Mouse (Mus musculus) monocyte, adult 2 months (primary cell): ENCODE results near the gene Adamts14.

ENCODE experiments used
- DNase-seq, 2 experiments: peaks; one replicate each; pipeline ENCODE4 v3.0.0; 2022; ENCODE audit warnings: low spot score in 2 of 2, low read depth in 1 of 2

The Adamts14 gene

DNA sequence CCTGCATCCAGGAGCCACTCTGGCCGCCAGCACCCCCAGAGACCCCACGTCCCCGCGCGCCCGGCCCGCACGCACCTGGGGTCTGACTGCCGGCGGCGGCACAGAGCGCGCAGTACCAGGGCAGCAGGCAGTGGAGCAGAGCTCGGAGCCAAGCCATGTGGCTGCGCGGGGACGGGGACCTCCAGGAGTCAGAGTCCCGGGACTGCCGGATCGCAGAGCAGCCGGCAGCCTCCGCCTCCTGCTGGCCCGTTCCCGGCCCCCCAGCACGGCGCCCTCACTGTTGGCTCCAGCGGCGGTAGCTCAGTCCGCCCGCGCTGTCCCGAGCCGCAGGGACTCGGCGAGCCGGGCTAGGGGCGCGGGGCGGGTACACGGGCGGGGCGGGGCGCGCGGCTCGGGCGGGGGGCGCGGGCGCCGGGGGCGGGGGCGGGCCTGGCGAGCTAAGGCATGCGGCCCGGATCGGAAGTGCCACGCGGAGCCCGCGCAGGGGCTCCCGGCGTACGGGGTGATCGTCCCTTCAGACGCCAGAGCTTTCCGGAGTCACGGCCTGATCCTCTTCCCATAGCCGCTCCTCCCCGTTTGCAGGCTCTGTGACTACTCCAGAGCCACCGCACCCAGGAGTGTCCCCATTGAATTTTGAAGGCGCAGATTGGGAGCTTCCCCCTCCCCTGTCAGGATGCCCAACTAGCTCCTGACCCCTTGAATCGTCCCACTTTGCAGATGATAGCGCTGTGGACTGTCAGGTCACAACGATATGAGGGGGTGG, at the start of gene Adamts14:
TSS of gene Adamts14 (minus strand) at position 358 of the 763 bp plus-strand sequence.
- no peak for DNase-seq

DNA sequence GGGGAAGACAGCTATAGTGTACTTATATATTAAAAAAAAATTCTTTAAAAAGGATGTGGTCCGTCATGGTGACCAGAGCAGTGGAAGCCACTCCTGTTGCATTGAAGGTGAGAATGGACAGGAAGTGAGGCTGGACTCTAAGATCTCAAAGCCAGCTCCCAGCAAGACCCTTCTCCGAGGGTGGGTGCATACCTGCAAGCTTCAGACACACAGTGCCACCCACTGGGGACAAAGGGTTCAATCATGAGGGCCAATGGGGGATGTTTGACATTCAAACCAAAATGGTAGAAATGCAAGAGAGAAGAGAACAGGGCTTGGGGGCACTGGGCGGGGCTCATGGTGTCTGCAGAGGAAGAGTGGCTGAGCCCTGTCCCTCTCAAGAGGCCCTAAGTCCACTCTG, 45.3 kb upstream of the Adamts14 start:
- DNase-seq = no peak

DNA sequence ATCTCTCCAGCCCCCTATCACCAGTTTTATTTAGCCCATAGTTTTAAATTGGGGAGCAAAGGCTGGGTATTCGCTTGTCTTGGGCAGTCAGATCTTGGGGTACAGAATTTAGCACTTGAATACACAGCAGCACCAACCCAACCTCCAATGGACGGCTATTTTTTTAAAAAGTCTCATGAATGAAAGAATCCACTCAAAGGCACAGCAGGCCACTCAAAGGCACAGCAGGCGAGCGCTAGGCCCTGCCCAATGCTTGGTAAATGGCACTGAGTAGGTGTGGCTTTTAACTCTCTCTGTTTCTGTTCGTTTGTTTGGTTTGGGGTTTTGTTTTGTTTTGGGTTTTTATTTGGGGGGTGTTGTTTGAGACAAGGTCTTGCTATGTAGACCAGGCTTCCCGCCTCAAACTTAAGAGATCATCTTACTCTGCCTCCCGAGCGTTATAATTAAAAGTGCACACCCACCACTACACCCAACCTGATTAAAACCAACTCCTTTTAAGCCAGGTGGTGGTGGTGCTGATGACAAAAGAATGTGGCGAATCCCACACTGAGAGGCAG, 42.2 kb upstream of the Adamts14 start:
- no peak for DNase-seq

DNA sequence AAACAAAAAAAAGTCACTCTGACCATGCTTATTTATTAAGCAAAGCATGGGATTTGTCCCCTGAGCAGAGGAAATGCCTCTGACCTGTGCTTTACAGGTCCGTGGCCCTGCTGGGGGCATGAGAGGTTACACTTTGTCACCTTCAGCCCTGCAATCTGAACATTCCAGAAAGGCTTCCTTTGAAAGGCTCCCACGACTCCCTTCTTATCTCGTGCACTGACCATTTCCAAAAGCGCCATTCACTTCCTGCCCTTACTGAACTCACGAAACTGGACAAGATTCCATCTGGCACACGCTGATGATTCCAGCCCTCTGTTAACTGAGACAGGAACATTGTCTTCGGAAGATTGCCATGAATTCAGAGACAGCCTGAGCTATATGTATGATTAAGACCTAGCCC, 40.5 kb upstream of the Adamts14 start:
- DNase-seq = no peak

DNA sequence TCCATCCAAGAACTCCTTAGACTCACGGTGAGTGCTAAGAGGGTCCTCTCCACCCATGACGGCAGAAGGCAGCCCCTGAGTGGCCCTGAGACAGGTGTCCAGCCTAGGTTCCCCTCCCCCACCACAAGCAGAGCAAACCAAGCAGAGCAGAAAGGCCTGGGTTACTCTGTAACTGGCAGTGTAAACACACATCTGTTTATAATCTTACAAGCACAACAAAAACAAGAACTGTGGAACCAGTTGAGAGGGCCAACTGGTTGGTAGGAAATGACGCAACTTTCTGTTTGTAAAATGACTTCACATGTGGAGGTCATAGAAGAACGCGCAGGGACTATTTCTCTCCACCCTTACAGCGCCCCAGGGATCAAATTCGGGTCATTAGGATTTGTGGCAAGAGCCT, 39.5 kb upstream of the Adamts14 start:
- DNase-seq = no peak

DNA sequence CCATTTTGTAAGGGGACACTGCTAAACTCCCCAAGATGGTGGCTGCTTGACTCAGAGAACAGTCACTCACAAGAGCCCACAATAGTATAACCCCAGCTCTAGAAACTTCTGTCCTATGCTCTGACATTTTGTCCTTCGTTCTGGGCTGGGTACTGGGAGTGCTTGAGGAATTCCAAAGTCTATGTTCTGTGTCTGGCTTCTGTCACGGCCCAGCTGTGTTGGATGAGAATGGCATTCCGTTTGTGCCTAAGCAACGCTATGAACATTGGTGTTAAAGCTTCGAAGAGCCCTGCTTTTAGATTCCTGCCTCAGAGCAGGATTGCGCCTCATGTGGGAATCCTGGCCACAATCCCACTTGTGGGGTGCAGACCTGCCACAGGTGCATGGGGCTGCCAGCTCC, 38.9 kb upstream of the Adamts14 start:
- DNase-seq = no peak

DNA sequence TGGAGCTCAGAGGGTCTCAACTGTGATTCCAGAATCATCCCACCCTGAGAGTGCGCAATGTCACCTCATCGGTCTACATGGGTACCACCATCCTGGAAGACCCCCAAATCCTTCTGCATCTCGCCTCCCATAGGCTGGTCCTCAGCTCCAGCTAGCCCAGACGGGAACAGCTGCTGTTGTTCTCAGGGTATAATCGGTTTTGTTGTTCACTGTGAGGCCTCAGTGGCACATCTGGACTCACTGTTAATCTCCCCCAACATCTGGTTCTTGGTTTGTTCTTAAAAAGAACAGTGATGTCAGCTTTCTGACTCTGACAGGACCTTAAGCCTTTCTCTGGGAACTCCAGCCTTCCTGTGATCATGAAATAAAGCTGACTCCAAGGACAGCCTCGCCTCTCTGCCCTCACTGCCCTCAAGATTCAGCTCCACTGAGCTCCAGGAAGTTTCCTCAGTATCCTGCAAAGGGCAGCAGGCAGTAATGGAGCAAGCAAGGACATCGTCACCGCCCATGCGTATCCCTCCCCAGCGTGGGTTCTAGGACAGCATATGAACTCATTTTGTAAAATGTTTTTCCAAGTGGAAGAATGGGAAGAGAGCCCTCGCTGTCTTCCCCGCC, 35.6 kb upstream of the Adamts14 start:
- DNase-seq = no peak

DNA sequence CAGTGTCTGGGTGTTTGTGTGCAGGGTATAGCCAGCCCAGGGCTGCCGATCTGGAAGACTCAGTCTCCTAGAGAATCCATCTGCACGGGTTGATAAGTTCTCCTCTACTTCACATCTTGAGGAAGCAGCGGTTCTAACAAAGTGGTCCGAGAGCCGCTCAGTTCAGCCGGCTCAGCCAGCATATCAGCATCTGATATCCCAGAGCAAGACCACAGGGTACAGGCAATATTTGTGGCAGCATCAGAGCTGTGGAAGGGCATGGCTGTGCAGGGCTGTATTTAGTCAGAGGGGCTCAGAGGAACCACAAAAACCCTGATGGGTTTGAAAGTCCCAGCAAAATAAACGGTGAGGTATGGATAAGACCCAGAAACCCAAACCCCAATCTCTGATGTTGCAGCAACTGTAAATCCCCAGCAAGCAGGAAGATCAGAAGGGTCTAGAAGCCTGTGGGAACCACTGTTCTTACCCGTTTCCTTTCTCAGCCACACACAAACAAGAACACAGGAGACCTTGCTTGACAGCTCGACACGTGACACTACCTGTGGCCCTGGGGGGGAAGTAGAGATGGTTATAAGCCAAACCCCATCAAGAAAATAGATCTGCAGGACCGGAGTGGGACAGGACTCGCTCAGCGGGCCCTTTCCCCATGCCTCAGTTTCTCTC, 32.8 kb upstream of the Adamts14 start:
- no peak for DNase-seq

DNA sequence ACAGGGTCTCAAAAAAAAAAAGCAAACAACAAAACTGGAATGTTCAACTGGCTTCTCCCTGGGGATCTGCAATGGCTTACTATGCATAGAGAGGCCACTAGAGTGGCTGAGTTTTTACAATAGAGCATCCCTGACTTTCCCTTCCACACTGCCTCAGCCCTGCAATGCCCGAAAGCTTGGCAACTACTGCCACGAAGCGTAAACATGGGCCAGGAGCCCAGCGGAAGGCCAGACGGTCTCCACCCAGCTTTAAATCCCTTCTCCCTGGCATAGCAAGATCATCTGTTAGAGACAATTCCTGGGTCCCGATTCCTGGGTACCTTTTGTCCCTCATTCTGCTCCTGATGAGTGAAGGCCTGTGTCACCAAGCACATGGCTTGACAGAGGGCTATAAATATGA, 30.8 kb upstream of the Adamts14 start:
- DNase-seq = no peak

DNA sequence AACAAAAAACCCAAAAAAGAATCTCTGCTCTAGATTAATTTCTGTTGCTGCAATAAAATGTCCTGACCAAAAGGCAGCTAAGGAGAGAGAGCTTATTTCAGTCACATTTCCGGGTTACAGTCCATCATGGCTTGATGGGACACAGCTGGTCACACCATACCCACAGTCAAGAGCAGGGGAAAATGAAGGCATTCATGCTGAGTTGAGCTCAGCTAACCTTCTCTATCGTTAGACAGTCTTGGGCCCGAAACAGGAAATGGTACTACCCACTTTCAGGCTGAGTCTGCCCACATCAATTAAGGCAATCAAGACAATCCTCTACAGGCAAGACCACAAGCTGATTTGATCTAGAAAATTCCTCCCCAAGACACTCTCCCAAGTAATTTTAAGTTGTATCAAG, 27.8 kb upstream of the Adamts14 start:
- DNase-seq = no peak

DNA sequence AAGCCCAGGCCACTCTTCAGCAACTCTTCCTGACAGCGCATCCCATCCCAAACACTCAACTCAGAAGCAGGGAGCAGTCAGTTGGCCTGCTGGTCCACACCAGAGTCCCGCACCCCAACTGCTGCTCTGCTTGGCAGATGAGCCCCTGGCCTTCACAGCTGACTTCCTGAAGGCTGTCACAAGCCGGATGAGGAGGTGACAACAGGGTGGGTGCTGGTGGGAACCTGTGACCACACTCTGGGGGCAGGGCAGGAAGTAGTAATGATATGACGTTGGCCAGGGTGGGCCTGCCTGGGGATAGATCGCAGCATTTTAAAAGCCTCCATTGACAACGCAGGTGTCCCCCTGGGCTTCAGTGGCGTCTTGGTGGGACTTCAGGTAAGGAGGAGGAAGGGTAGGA, 24.2 kb upstream of the Adamts14 start, which contains the start of gene Prf1:
TSS of gene Prf1 (plus strand) at position 357 of the 400 bp plus-strand sequence.
- DNase-seq = no peak

DNA sequence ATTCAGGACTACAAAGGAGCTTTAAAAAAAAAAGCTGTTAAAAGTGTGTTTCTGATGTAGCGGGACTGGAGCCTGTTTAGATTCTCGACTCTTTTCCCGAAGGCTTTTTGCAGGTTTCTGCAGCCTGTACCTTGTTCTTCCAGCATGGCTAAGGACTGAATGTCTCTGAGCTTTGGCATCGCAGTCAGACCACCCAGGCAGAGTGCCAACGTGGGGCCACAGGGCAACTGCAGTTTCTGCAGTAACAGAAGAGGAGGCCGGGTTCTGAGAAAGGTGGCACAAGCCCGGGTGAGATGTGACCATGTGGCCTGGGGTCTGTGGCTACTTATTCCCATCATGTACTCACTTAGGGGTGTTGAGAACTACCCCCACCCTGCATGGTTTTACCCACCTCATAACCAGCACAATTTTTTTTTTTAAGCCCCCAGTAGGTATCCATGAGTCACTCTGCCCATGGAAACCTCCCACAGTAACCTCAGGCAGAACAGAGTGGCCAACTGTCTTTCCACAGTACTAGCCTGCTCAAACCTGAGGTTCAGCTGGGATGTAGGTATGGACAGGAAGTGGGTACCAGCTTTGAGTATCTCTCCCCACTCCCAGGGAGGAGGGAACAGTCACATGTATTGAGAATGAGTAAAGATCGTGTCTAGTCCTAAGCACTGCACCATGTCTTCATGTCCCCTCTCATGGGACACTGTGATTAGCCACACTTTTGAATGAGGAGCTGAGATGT, 23.6 kb upstream of the Adamts14 start:
- no peak for DNase-seq

DNA sequence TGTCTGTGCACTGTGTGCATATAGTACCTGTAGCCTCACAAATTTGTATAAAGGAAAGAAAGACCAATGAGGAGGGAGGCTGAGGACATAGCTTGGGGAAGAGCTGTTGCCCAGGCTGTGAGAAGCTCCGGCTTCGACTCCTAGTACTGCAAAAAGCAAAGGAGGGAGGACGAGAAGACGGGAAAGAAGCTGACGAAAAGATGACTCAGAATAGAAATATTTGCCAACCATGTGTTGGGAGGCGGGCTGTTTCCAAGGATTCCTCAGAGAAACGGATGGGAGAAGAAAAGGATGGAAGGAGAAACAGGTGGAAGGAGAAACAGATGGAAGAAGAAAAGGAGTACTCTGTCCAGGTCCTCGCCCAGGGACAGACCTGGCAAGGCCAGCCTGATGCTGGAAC, 21.0 kb upstream of the Adamts14 start:
- DNase-seq = no peak

DNA sequence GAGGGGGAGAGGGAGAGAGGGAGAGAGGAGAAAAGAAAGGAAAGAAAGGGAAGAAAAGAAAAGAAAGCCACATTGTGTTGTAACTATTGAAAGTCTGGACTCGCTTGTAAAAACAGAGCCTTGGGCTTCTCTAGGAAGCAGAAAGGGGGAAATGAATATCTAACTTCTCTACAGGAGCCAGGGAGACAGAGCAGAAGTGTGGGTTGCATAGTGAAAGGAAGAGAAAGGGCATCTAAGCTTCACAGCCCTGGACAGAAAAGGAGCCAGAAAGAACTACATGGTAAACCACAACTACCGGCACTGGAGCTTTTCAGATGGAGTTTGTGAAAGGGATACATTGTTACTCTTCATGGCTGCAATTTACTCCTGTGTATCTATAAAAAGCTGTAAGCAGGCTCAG, 17.2 kb upstream of the Adamts14 start:
- DNase-seq = no peak

DNA sequence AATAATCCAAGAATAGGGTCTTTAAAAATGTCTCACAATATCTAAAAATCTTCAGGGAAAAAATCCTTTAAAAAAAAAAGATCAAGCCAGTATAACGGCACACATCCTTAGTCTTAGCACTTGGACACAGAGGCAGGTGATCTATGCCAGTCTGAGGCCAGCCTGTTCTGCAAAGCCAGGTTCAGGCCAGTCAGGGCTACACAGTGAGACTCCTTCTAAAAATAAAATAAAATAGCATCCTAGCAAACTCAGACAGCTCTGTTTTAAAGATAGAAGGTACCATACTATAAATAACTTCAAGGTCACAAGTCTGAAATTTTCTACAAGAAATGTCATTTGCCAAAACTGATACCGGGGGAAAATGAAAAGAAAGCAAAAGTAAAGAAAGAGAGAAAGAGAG, 16.8 kb upstream of the Adamts14 start:
- no peak for DNase-seq

DNA sequence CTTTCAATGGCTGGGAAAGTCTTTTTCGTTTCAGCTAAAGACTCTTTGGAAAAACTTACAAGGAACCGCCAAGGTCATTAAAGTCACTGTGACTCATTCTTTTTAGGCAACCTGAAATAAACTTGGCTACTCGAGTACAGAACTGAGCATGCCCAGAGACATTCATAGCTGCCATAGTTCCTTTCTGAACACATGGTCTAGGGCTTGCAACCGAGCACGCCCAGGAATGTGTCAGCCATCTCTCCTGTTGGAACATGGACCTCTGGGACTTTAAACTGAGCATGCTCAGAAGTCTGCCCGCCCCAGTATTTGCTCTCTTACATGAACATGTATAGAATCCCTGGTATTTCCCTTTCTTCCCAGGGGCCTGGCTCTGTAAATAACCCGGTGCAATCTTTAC, 13.0 kb upstream of the Adamts14 start:
- no peak for DNase-seq

DNA sequence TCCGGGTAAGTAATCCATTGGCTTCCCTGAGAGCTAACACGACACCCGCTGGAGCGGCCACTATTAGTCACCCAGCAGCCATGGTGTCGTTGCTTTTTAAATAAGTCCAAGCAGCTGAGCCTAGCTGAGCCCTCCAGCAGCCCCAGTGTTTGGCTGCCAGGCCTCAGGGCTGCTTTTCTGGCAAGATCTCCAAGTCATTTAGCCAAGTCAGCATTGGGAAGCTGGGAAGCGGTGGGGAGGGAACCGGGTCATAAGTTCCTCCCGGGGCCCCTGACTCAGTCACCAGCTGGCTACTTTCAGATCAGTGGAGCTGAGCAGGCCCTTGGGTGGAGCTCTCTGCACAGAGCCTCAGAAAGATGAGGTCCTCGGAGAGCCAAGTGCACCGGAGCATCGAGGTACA, 12.0 kb upstream of the Adamts14 start:
- DNase-seq = no peak

DNA sequence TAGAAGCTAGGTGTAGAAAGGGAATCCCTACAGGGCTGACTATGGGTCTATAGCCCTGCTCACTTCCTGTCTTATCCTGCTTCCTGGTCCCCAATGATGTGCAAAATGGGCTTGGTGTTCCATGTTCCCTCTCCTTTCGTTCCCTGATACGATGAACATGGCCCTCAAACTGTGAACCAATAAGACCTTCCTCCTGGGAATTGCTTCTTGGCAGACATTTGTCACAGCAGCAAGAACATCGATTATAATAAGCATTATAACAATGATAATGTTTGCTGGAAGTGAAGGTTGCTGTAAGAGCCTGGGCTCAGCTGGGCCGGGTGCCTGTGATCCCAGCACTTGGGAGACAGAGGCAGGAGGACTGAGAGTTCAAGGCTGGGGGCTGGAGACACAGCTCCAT, 11.1 kb upstream of the Adamts14 start:
- DNase-seq = no peak

DNA sequence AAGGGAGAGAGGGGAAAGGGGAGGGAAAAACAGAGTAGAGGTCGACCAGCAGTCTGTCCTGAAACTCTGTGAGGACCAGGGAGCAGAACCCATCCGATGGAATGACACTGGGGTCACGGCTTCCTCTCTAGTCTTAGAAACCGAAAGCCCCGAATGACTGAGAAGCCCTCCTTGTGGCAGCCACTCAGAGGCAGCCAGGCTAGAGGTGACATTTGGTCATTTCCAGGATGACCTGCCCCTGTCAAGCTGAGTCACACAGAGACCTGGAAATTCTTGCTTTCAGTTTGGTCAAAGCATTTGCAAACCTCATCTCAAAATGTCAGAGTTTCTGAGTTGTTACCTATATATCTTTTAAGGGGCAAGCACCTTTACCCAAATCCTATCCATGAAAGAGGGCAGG, 7.9 kb upstream of the Adamts14 start:
- no peak for DNase-seq

DNA sequence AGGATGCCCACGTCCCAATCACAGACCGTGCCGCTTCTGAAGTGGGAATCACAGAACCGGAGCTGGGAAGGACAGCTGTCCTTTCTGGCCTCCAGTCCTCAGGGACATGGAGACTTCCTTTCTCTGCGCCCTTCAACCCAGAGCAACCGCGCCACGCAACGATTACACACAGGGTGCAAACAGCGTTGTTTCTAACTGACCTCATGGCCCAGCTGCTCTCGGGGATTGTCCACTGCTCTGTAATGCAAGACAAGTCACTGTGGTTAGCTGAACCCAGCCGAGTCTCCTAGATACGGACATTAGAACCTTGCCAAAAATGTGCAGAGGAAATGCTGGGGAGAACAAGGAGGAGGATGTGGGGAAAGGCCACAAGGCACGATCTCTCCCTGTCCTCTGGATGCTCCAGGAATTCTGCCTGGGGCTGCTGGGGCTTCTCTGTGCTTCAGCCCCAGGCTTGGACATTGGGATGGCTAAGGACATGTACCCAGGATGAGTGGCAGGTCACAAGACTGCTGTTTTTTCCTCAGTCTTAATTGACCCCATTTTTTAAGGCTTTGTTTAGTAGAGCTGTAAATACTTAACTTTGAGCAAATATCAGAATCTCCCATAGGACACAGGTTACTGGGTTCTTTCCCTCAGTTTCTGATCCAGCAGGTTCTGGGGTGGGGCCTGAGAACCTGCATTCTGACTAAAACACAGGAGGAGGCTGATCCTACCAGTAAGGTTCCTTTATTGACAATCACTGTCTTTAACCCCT, 4.9 kb upstream of the Adamts14 start:
- DNase-seq = no peak

DNA sequence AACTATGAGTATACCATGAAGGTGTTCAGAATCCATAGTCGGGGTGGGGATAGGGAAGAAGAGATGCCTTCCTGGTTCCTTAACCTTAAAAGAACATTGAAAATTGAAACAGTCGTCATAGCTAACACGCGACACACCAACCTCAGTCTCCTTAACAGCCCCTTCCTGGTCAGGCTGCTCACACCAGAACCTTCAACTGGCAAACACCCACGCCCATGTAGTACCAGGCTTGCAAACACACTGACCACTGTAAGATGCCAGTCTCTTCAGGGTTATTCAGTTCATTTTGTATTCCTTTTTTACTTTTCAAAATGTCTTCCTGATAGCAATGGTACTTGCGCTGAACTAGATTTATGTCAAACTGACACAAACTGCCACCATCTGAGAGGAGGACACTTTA, 3.8 kb upstream of the Adamts14 start:
- DNase-seq = no peak
